Mouse (Mus musculus) forebrain, embryonic 10.5 days (tissue): Measurements from ENCODE around the gene 4930402F06Rik. TPM values are rescaled to one million over a fixed set of nuclear protein-coding genes. Genes with fewer than 3 reads are reported as not detected.

Experiments
- DNase-seq: peaks from one replicate; pipeline ENCODE4 v3.0.0-alpha.2; 2017; ENCODE audit warnings: low spot score; ENCODE audit errors: extremely low spot score
- H3K27ac ChIP-seq: fragments of 300-500 bp; sonication (generic); 2 replicates; pipeline ENCODE4 v1.5.1; 2016; ENCODE audit warnings: mild to moderate bottlenecking
- H3K27me3 ChIP-seq: fragments of 300-500 bp; sonication (generic); 2 replicates; pipeline ENCODE4 v1.6.1; 2016; ENCODE audit warnings: mild to moderate bottlenecking; ENCODE audit not compliant: poor library complexity, severe bottlenecking
- H3K36me3 ChIP-seq: fragments of 300-500 bp; sonication (generic); replicated peaks from 2 replicates; pipeline ENCODE4 v1.6.1; 2016; ENCODE audit warnings: mild to moderate bottlenecking, moderate library complexity
- H3K4me1 ChIP-seq: fragments of 300-500 bp; sonication (generic); 2 replicates; pipeline ENCODE4 v1.6.1; 2016
- H3K4me3 ChIP-seq: fragments of 300-500 bp; sonication (generic); 2 replicates; pipeline ENCODE4 v1.5.1; 2016; ENCODE audit warnings: mild to moderate bottlenecking, moderate library complexity
- H3K9me3 ChIP-seq: fragments of 300-500 bp; sonication (generic); 2 replicates; pipeline ENCODE4 v1.6.1; 2016; ENCODE audit warnings: mild to moderate bottlenecking, moderate library complexity
- WGBS: fragments of 180-500 bp; shearing (Covaris S2); methylation state at CpG from one replicate; pipeline ENCODE4 v1.1.7; 2016; 5-methylcytosine and 5-hydroxymethylcytosine counted together
- polyA plus RNA-seq: library from polyadenylated mRNA; unstranded; fragments of >200 nt; fragmentation: Nextera tagmentation; extraction: Ambion mirVana; gene quantifications from 2 replicates; pipeline ENCODE4 v1.2.1, GENCODE M21; 2016

4930402F06Rik gene
- polyA plus RNA-seq, 1 experiment from 2014 or later, result not detected

DNA sequence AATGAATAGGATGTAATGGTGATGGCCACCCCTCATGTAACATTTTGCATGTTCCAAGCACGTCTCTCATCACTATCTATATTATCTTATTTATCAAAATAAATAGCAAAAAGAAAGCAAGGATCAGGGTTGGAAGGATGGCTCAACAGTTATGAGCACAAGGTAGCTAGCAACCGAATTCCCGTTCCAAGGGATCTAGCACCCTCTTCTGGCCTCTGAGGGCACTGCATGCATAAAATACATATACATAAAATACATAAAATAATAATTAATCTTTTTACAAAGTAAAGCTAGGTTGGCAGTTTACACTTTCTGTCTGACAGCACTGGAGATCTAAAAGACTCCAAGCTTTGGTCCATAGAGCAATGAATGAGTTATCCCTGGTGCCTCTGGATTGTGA lies 24.0 kb downstream of the 4930402F06Rik start:
- 13% methylated on average over 3 of the region's 3 CpGs for WGBS
- Histone ChIP-seq H3K9me3 (no peaks in the 10 kb centered on the region), H3K27me3 (no peaks in the 10 kb centered on the region), H3K36me3 (no peaks in the 10 kb centered on the region), H3K4me3 (no peak overlapping the region), H3K27ac (no peak overlapping the region), H3K4me1 (no peaks in the 10 kb centered on the region)
- peak; percentile 45 for DNase-seq

GRCm38 (mm10) chr2:35370686-35371085 lies 26.3 kb downstream of the 4930402F06Rik start:
- Histone ChIP-seq H3K9me3 (no peaks in the 10 kb centered on the region), H3K27me3 (no peaks in the 10 kb centered on the region), H3K4me1 (no peaks in the 10 kb centered on the region), H3K4me3 (no peak overlapping the region), H3K27ac (no peak overlapping the region), H3K36me3 (no peaks in the 10 kb centered on the region)
- no peak for DNase-seq

GRCm38 (mm10) chr2:35367629-35368028 lies 29.3 kb downstream of the 4930402F06Rik start, which contains the start of gene 4930568D16Rik:
Gene 4930568D16Rik, minus strand, starts transcription at chr2:35367729.
- Histone ChIP-seq H3K27me3 (no peaks in the 10 kb centered on the region), H3K36me3 (no peaks in the 10 kb centered on the region), H3K9me3 (no peaks in the 10 kb centered on the region; the same call in 1 of the 2 replicates), H3K27ac (no peak within 1 kb of the TSS), H3K4me3 (no peak within 1 kb of the TSS), H3K4me1 (no peaks in the 10 kb centered on the region)
- no peak for DNase-seq
- 76% methylated on average over 2 of the region's 2 CpGs for WGBS

GRCm38 (mm10) chr2:35349184-35349583 lies 47.8 kb downstream of the 4930402F06Rik start:
- Histone ChIP-seq H3K36me3 (no peaks in the 10 kb centered on the region), H3K27ac (no peak overlapping the region), H3K9me3 (no peaks in the 10 kb centered on the region), H3K4me3 (no peak overlapping the region), H3K27me3 (no peaks in the 10 kb centered on the region), H3K4me1 (no peaks in the 10 kb centered on the region)
- 71% methylated on average over 5 of the region's 5 CpGs for WGBS
- DNase-seq, result no peak

DNA sequence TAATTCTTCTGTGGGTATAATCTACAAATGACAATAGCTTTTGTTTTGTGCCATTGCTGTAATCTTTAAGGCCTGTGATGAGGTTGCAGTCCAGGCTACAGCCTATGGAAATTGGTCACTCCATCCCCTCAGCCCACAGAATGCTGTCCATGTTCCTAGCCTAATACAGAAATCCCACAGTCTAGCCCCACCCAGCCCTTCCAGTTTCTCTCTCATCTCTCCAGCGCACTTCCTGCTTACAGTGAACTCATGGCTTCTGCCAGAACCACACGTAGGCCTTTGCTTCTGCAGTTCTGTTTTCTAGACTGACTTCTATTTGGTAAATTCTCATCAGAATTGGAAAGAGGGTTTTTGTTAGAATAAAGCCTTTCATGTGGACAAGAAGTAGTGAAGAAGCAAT lies 51.0 kb downstream of the 4930402F06Rik start:
- H3K27ac ChIP-seq, result no peak overlapping the region
- H3K36me3 ChIP-seq, result no peaks in the 10 kb centered on the region
- no peak for DNase-seq
- no peaks in the 10 kb centered on the region for H3K9me3 ChIP-seq
- no peaks in the 10 kb centered on the region for H3K4me1 ChIP-seq
- 83% methylated on average over 2 of the region's 2 CpGs for WGBS
- no peaks in the 10 kb centered on the region for H3K27me3 ChIP-seq
- H3K4me3 ChIP-seq, result no peak overlapping the region

DNA sequence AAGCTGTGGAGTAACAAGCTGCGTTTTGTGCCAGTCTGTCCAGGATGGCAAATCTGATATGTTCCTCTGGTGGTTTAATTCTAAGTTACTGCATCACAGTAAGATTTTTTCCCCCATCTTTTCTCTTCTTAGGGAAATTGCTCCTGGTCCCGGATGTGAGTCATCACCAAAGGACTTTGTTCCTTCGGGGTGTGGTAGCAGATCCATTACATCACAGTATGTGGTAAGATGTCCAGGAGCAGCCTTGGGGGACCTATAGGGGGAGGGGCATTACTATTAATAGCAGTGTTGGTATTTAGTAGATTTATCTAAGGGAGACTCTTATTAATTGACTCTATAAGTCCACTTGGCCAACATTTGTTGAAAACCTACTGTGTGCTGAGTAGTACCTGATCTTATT lies 54.4 kb downstream of the 4930402F06Rik start:
- DNase-seq, result no peak
- Histone ChIP-seq H3K27me3 (no peaks in the 10 kb centered on the region), H3K27ac (no peak overlapping the region), H3K9me3 (no peaks in the 10 kb centered on the region), H3K4me1 (peaks cover 1% of the 10 kb centered on the region; the same call in 1 of the 2 replicates), H3K4me3 (no peak overlapping the region), H3K36me3 (no peaks in the 10 kb centered on the region)
- WGBS, result 89% methylated on average over 3 of the region's 3 CpGs

DNA sequence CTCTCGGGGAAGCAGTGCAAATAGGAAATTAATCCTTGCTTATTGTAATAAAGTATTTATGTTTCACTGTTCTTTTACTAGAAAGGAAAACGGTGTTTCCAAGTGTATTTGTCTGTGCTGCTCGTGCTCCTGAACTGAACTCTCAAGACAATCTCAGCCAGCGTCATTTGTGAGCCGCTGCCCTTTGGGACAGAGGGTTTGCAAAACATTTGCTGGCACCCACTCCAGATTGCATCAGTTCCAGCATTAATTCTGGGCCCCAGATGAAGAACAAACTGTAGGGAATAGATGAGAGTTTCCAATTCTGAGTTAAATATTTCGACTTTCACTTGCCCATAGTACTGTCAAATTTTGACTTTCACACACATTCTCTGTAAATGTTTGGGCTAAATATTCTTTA lies 58.3 kb downstream of the 4930402F06Rik start:
- 89% methylated on average over 6 of the region's 6 CpGs for WGBS
- H3K27ac ChIP-seq, result no peak overlapping the region
- no peaks in the 10 kb centered on the region for H3K36me3 ChIP-seq
- H3K27me3 ChIP-seq, result peaks cover 22% of the 10 kb centered on the region
- H3K4me3 ChIP-seq, result no peak overlapping the region
- H3K4me1 ChIP-seq, result peaks cover 25% of the 10 kb centered on the region
- DNase-seq, result no peak
- no peaks in the 10 kb centered on the region for H3K9me3 ChIP-seq

DNA sequence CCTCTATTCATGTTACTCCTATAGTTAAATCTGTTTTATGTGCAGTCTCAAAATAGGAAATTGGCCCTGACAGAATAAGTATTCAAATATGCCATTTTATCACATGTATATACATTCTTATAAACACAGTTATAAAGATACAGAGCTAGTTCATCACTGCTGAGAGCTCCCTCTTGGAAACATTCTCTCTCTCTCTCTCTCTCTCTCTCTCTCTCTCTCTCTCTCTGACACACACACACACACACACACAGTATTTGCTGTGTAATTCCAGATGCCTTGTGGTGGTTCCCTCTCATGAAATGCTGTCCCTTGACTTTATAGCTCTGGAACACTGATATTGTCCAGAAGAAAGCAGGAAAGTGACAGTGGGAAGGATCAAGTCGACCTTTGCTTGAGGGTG lies 58.9 kb downstream of the 4930402F06Rik start:
- Histone ChIP-seq H3K36me3 (no peaks in the 10 kb centered on the region), H3K9me3 (no peaks in the 10 kb centered on the region), H3K27ac (no peak overlapping the region), H3K27me3 (peaks cover 22% of the 10 kb centered on the region), H3K4me1 (peaks cover 25% of the 10 kb centered on the region), H3K4me3 (no peak overlapping the region)
- 77% methylated on average over 1 of the region's 1 CpGs for WGBS
- DNase-seq, result no peak

DNA sequence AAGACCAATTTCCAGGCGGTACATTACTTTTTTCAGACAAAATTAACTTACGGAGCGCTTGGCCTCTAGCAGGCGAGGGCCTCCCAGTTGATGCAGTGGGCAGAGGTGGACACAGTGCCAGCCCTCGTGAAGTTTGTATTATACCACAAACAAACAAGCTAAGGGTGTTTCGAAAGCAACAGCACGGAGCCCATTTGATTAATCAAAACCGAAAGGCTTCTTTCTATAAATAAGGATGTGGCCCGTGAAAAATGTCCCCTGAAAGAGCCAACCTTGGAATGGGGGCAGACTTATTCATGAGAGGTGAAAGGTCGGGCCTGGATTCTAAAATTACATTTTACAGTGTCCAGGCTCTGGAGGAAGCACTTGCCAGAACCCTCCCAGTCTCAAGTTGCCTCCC lies 59.6 kb downstream of the 4930402F06Rik start:
- Histone ChIP-seq H3K27me3 (peaks cover 22% of the 10 kb centered on the region), H3K9me3 (no peaks in the 10 kb centered on the region), H3K4me1 (peaks cover 25% of the 10 kb centered on the region), H3K36me3 (no peaks in the 10 kb centered on the region), H3K4me3 (peak overlapping the region; percentile 82), H3K27ac (peak overlapping the region; percentile 86)
- 52% methylated on average over 10 of the region's 10 CpGs for WGBS
- DNase-seq, result no peak

DNA sequence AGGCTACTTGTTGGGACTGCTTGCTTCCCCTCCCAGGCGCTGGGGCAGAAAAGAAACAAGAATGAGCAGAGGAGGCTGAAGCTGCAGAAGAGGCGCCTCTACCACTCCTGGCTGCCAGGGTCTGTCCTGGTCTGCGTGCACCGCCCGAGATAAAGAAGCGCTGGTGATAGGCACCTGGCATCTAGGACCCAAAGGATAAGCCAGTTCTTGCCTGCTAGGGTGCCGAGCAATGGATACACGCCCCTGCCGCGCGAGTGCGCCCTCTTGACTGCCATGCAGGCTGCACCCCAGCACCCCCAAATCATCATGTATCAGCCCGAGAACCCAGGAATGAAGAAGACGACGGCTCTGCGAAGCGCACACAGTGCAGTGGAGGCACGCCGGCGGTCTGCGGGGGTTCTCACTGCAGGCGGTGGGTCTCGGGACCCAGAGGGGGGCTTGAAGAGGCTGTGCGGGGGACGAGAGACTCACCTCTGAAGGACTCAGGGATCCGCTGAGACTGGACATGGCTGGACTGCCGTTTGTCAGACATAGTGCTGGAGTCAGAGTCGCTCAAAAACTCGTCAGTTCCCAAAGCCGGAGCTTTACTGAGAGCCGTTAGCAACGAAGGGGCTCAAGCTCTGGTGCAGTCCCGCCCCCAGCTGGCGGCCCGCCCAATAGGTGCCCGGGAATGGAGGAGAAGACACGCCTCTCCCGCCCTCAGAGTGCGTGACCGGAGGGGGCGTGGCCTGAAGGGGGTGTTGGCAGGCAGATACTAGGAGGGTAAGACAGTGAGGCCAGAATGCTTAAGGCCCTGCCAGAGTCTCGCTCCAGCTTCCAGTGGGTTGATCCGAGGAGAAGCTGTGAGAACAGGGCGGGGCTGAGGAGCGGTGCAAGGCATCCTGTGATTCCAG lies 60.3 kb downstream of the 4930402F06Rik start, which contains the start of gene Stom:
Stom (minus strand) TSS at position 589 of the 893 bp plus-strand sequence.
- Histone ChIP-seq H3K4me3 (peak within 1 kb of the TSS; percentile 82), H3K9me3 (no peaks in the 10 kb centered on the region), H3K27ac (peak within 1 kb of the TSS; percentile 86), H3K4me1 (peaks cover 25% of the 10 kb centered on the region), H3K36me3 (no peaks in the 10 kb centered on the region), H3K27me3 (peaks cover 22% of the 10 kb centered on the region)
- DNase-seq, result peak; percentile 99
- under 1% methylated on average over 45 of the region's 45 CpGs for WGBS

DNA sequence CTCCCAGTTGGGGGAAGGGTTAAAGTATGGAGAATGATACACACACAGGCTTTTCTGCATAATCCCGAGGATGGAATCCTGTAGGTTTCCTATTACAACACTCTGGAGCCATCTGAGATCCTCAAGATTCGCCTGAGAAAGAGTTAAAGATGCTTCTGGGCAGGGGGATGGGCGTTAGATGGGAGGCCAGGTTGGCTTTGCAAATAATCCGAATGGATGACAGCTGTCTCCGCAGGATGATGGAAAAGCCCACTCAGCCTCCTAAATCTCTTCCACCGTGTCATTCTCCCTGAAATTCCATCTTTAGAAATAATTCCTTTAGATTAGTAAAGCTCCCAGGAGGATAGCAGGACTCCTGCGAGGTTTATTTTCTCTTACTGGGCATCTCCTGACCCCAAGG lies 61.4 kb downstream of the 4930402F06Rik start:
- peaks cover 25% of the 10 kb centered on the region for H3K4me1 ChIP-seq
- no peaks in the 10 kb centered on the region for H3K36me3 ChIP-seq
- no peak for DNase-seq
- WGBS, result 6% methylated on average over 7 of the region's 7 CpGs
- H3K27ac ChIP-seq, result no peak overlapping the region
- no peaks in the 10 kb centered on the region for H3K9me3 ChIP-seq
- H3K4me3 ChIP-seq, result peak overlapping the region; percentile 82
- H3K27me3 ChIP-seq, result peaks cover 22% of the 10 kb centered on the region

DNA sequence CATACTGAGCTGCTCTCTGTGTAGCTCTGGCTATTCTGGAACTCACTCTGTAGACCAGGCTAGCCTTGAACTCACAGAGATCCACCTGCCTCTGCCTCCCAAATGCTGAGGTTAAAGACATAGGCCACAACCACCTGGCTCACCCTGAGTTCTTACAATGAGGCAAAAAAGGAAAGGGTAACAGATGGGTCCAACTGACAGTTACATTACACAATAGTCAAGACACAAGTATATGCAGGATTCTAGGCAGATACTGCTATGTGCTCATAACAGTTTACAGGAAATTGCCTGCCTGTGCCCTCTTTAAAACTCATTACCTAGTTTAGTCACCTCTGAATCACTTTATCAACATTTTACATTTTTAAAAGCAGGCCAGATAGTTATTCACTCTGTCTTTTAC lies 63.3 kb downstream of the 4930402F06Rik start:
- Histone ChIP-seq H3K27me3 (peaks cover 22% of the 10 kb centered on the region), H3K4me3 (no peak overlapping the region), H3K4me1 (peaks cover 25% of the 10 kb centered on the region), H3K9me3 (no peaks in the 10 kb centered on the region), H3K27ac (no peak overlapping the region), H3K36me3 (no peaks in the 10 kb centered on the region)
- DNase-seq, result no peak

DNA sequence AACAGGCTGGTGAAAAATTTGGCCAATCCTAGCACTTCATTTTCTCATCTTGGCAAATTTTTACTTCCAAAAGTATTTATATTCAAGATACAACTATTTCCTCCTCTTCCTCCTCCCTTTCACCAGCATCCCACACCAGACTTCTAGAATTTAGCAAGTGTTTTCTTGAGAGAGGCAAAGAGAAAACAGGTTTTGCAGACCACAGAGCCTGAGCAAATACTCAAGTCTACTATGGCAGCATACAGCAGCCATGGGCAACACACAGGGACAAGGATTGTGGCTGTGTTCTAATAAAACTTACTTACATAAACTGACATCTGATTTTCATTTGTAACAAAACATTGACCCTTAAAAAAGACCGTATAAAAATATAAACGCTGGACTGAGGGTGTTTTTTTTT lies 65.8 kb downstream of the 4930402F06Rik start:
- WGBS, result 82% methylated on average over 2 of the region's 2 CpGs
- Histone ChIP-seq H3K9me3 (no peaks in the 10 kb centered on the region), H3K4me3 (no peak overlapping the region), H3K36me3 (no peaks in the 10 kb centered on the region), H3K27ac (no peak overlapping the region), H3K27me3 (peaks cover 21% of the 10 kb centered on the region), H3K4me1 (peaks cover 23% of the 10 kb centered on the region)
- DNase-seq, result no peak
